Mouse (Mus musculus) layer of hippocampus, postnatal 14 days (tissue): Measurements from ENCODE around the gene Gje1. TPM values are rescaled to one million over a fixed set of nuclear protein-coding genes. Genes with fewer than 3 reads are reported as not detected.

Experiments
- DNase-seq, 2 experiments: peaks; one replicate each; pipeline ENCODE4 v3.0.0; 2021 to 2022; ENCODE audit warnings: low spot score in 2 of 2, mixed read lengths in 1 of 2
- long read RNA-seq, 2 experiments: library from polyadenylated mRNA; stranded (forward); transcript quantifications; one replicate each; pipeline ENCODE4 v2.0.0; 2021
- total RNA-seq, 2 experiments: library from RNA; stranded (reverse); gene quantifications; 2 replicates each; pipeline ENCODE4 v1.2.3; 2021

Gje1 gene
- not detected for total RNA-seq
- long read RNA-seq, experiment 1: 0 reads
- long read RNA-seq, experiment 2: 0 reads

DNA sequence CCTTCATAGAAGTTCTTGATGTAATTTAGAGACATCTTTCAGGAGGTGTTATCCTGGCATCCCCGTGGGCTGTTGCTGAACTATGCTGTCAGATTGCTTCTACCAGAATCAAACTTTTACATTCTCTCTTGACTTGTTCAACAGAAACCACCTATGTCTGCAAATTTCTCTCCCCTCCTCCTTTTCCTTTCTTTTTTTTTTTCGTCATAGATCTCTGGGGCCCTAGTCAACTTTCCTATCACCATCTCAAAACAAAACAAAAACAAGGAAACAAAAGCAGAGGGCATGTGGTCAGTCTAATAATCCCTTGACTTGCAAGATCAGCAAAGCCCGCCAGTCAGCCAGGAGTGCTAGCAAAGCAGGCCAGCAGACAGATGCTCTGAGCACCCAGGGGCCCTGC, at the start of gene Gje1:
TSS of gene Gje1 (minus strand) at position 101 of the 400 bp plus-strand sequence.
- no peak for DNase-seq

DNA sequence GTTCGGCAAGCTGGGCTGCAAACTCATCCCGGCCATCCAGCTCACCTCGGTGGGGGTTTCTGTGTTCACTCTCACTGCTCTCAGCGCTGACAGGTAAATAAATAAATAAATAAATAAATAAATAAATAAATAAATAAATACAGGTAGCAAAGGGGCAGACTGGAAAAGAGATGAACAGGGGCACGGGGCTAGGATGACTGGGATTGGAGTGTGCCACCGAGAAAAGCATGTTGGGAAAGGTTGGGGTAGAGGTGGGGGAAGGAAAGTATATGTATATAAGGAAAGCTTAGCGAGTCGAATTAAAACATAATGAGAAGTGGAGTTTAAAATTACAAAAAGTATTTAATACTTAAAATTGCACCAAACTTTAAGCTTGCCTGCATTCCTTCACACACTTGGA, 42.6 kb upstream of the Gje1 start:
- no peak for DNase-seq

DNA sequence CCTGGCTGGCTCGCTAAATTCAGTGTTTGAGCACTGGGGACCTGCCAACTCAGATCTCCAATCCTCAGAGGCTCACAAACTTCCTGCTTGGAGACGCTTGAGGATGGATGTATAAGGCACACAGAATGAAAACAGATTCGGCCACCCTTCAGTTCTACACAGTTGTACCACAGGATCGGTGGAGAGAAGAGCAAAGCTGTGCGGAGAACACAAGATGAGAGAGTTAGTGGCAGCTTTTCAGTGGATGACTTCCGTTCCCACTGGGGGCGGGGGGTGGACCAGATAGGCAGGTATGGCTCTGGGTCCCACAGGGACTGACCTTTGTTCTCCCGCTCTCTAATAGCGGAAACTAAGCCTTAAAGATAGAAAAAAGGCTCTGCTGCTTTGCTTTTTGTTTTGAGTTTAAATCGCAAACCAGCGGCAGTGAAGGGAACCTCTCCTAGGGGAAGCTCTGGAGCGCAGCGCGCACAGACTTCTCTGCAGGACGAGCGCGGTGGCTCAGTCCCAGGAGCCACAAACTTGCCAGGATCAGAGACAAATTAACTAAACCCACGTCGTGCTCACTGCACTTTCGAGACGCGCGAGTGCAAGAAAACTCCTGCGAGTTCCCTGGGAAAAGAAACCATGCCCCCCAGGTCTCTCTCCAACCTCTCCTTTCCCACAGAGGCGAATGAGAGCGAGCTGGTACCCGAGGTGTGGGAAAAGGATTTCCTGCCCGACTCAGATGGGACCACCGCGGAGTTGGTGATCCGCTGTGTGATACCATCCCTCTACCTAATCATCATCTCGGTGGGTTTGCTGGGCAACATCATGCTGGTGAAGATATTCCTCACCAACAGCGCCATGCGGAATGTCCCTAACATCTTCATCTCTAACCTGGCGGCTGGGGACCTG, 41.9 kb upstream of the Gje1 start:
- DNase-seq: peak in 1 of 2 experiments; percentile 2

DNA sequence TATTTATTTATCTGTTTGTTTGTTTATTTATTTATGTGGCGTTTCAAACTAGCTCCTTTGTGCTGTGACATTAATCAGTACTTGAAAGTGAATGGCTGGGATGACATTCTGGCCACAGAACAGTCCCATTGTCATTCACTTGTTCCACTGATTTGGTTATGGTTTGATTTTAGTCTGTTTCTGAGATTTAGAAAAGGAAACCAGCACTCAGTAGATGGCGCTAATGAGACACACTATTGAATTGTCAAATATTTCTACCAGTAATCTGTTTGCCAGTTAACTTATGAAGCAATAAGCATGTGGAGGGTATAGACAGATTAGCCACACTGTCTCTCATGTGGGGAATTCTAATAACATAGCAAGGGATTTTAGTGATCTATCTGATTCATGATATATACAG, 16.3 kb upstream of the Gje1 start:
- DNase-seq: peak in 1 of 2 experiments; percentile 70

DNA sequence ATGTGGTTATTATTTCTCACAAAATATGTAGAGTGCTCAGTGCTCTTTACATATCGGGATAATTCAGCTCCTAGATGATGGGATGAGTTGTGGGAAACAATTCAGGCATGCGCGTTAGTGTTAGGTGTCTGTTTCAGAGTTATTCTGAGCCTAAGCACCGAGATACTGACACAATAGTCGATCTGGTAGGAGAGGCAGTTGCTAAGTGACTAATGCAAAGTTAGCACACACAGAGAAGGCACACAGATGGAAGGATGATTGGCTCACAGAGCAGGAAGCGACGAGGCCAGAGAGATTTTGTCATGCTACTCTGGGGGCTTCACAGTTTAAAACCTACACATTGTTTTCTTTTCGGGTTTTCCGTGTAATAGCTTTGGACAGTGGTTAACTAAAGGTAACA, 7.7 kb upstream of the Gje1 start:
- peak; percentile 16 to 69 for DNase-seq

DNA sequence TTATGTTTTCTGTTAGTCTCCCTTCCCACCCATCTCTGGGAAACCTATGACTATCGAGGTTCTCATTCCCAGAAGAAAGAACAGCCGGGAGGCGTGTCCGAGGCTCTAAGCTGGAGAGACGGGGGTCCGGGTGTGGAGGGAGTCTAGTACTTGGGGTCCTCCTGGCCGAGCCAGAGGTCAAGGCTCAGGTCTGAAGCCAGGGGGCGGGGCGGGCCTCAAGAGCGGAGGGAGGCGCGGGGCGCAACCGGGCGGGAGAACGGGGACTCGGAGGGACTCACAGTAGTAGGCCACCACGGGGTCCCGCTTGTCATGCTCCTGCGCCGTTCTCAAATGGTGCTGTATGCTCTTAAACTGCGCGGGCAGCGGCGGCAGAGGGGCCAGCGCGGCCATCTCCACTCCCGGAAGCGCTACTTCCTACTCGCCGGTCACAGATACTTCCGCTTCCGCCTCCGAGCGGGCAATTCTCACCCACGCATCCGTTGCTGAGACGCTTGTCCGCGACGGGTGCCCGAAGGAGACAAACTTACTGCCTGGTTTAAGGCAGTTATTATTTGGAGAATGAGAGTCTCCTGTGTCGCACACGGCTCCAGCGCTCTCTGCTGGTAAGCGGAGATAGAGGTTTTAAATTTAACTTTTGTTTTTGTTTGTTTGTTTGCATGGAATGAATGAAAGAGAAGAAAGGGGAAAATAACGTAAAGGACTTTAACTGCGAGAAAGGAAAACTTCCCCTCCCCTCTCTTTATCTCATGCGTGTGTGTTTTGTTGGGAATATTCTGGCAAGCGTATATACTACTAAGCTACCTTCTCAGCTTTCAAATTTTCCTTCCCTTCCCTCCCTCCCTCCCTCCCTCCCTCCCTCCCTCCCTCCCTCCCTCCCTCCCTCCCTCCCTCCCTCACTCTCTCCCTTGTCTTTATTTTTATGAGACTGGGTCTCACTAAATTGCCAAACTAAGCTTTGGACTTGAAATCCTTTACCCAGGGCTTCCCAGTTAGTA, 12.6 kb downstream of the Gje1 start, which contains the start of the genes Vta1 and Nmbr:
TSS of gene Vta1 (minus strand) at position 489 of the 995 bp plus-strand sequence.
TSS of gene Nmbr (plus strand) at position 520 of the 995 bp plus-strand sequence.
- DNase-seq: peak; percentile 97 to 99

DNA sequence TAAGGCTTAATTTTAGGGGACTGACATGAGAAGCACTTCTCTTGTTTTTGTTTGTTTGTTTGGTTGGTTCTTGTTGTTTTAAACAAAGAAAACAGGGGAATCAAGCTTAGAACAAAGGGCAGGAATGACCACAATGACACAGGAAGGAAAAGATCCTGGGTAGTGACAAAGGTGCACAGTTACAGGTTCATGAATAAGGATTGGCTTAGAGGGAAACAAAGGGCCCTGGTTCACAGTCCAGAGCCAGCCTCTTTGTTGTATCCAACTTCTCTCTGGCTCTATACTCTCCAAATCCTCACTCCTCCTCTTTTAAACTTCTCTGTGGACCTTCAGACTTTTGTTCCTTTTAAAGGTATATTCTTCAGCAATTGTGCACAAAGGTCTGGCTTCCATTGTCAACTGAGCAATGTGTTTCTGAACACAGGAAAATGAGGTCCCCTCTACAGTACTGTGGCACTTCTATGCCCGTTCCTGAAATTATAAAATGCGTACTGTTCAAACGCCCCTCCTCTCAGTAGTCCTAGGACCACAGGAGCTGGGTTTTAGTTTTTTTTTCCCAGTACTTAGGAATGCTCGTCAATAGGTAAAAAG, 14.1 kb downstream of the Gje1 start:
- no peak for DNase-seq

DNA sequence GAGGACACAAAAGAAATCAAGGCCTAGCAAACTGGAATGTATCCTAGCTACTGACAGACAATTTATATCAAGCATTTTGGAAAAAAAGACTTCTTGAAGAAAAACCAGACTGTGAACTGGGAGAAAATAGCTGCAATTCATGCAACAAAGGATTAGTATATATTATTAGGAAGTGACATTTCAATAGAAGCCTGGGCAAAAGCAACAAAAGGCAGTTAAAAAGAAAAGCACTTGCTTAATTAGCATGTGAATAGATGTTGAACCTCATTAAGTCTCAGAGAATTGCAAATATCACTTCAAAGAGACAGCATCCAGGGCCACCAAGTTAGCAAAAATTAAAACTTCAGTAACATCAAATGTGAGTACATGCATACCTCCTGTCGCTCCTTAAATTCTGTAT, 14.8 kb downstream of the Gje1 start:
- DNase-seq: no peak

DNA sequence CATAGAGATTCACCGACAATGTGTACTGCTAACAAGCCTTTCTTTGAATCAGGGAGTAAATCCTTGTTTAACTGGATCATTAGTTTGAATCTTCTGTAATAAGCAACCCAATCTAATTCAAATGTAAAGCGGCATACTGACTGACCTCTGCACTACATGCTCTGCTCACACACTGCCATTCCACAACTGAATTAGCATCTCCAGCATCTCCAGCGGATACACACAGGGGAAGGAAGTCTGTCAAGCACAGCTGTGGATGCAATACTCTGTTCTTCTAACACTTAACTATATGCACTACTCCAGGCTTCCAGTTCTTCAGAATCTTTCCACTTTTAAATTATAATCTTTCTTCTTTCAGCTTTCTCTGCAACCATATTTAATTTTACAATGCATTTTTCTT, 27.7 kb downstream of the Gje1 start:
- no peak for DNase-seq

DNA sequence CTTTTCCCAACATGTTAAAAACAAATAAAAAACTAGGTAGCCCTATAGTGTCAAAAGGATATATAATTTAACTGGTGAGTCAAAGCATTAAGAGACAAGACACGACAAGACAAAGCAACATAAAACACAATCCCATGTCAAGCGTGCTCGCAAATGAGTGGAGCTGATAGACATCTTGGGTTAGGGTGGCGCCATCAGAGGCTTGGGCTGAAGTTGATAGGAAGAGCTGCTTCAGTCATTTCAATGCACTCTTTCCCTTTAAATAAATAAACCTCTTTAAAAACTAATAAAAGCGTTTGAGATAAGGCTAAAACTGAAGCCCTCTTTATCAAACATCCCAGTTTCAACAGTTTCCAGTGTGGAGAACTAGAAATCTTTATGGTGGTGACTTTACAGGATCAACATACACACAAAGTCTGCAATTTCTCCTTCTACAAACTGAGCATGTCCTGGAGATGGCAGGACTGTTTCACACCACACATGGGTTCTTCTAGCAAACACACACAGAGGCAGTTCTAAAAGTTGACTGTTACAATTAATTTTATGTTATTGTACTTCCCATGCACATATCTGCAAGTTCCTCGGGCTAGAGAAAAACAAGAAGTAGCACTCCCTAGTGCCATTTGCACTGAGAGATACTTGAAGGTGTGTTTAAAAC, 29.1 kb downstream of the Gje1 start:
- DNase-seq: no peak

DNA sequence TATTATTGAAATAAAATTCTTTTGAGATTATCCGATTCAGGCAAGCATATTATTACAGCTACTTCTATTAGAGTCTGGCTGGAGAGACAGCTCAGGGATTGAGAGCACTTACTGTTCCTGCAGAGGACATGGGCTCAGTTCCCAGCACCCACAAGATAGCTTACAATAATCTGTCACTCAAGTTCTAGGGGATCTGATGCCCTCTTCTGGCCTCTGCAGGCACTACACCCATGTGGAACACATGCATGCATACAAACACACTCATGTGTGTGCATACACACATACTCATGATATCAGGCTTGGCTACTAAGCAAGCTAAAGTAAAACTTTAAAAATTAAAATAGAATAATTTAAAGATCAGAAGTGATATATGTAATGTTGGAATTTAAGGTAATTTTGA, 32.4 kb downstream of the Gje1 start:
- DNase-seq: no peak

DNA sequence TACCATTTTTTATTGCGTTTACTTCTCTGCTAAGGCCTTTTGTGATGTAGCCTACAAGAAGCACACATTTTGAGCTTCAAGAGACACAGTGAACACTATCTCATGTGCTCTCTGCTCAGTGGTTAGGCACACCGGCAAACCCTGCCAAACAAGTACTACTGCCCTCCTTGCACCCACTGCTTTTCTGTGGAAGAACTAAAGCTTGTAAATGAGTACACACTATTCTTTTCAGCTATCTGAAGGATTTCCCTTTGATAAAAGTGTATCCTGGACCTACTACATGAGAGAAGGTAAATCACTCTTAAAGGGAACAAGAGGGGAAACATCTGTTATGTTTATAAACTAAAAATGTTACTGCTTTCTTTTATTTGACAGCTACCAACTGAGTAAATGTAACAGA, 51.9 kb downstream of the Gje1 start:
- DNase-seq: no peak

Other genes with a start within 250 kb of the Gje1 start
- gene Adgrg6, start 172.6 kb downstream of the Gje1 start, total RNA-seq: 1 to 10 TPM; 1.8 to 2.0 TPM
- 10 to 100 TPM; 66.8 to 70.1 TPM for gene Vta1, start 12.7 kb downstream of the Gje1 start, total RNA-seq
- gene Nmbr, start 12.6 kb downstream of the Gje1 start, total RNA-seq: 1 to 10 TPM; 3.8 TPM